Mouse (Mus musculus) erythroblast, adult 5-6 weeks (primary cell): ENCODE results near the gene Znrd1as. TPM values are rescaled to one million over a fixed set of nuclear protein-coding genes. Genes with fewer than 3 reads are reported as not detected.
"Not testable (repeated sequence)": the region's sequence is repeated elsewhere in the genome, so short reads cannot be mapped to it uniquely, and the experiment has no call there.

Experiments used
- ATAC-seq: replicated peaks from 2 replicates; pipeline ENCODE4 v1.8.0; 2016; ENCODE audit warnings: moderate number of reproducible peaks, mild to moderate bottlenecking, moderate TSS enrichment, inconsistent platforms; ENCODE audit not compliant: poor library complexity, low FRiP score, severe bottlenecking
- total RNA-seq, 2 experiments: library from RNA; stranded (forward) in 1 of 2; stranded (reverse) in 1 of 2; fragments of 150-400 nt in 1 of 2; fragments of 200-764, 138-1000 nt in 1 of 2; gene quantifications; 2 replicates each; pipeline versions ENCODE4 v1.2.3 to v1.2.4; 2015 to 2017; ENCODE audit warnings: low replicate concordance in 2 of 2

Znrd1as gene
- total RNA-seq, 2 experiments from 2014 or later: 0.51 TPM; not detected in 1

DNA sequence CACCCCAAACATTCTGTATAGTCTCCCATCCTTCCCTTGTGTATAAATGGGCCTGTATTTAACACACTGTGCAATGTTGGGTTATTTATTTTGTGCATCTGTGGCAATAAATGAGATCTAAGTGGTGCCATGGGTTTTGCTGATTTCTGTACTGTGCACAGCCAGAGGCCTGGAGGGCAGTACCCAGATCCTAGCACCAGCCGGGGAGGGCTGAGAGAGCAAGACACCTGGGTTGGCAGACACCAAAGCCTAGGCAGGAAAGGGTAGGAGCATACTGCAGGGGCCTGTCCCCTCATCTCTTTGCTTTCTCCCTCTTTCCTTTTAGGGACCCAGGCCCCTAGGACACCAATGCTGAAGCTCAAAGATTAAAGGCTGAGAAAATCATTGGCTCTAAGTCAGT, 10.1 kb upstream of the Znrd1as start:
- ATAC-seq: no peak

DNA sequence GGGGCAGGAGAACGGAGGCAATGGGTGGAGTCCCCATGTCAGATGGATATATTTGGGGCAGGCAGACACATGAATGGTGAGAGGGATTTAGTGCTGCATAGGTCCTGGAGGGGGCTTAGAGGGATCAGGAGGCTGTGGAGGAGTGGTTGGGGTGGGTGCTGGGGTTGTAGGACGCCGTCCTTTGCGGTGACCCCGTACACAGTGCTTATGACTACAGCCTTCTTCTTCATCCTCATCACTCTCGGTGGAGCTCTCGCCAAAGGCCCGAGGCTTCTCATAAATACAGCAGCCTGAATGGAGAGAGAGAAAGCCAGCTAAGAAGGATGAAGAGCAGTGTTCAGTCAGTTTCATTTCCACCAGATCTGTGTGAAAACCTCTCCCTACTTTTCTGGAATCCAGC, 9.1 kb upstream of the Znrd1as start:
- no peak for ATAC-seq

DNA sequence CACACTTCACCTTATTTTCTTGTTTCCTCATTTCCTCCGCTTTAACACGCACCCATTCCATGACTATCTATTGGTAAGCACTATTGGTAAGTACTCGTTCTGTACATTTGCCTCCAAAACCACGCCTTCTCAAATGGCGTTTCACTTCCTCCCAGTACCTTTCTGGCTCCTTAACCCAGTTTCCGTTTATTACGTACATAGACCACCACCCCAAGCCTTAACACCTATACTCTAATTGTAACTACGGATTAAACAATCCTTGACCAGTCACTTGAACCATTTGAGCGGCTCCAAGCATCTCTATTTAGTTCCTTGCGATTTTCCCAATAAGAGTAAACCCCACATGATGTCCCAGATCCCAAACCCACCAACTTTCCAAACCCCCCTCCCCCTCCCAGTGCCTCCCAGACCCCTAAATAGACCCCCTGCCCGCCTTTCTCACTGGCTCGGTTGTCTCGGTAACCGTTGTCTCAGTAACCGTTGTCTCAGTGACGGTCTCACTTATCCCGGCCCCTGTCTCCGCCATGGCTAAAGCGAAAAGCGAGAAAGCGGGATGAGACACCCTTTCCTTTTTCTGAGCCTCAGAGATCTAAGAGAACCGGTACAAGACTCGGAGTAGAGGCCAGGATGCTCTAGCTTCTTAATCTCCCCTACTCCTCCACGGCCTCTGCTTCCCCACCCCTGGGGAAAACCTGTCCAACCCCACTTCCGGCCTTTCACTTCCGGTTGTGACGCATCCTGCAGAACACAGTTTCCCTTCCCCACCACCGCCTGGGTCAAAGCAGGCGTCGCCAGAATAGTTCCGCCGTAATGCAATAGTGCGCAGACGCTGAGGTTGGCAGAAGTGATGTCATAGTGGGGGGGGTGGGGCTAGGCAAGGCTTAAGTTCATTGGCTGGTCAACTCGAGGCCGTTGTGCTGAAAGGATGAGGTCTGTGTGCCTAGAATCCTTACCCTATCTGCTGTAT, 7.1 kb upstream of the Znrd1as start, which contains the start of gene Ppp1r11:
Gene Ppp1r11 (minus strand): TSS at position 761 of the 967 bp plus-strand sequence.
- ATAC-seq: peak; percentile 99

DNA sequence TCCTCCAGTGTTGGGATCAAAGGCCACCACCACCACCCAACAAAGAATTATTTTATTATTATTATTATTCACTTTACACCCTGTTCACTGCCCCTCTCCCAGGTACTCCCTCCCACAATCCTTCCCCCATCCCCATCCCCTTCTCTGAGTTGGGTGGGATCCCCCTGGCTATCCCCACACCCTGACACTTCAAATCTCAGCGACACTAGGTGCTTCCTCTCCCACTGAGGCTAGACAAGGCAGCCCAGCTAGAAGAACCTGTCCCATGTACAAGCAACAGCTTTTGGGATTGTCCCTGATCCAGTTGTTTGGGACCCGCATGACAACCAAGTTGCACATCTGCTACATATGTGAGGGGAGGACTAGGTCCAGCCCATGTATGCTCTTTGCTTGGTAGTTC, 5.8 kb upstream of the Znrd1as start:
- ATAC-seq: no peak

DNA sequence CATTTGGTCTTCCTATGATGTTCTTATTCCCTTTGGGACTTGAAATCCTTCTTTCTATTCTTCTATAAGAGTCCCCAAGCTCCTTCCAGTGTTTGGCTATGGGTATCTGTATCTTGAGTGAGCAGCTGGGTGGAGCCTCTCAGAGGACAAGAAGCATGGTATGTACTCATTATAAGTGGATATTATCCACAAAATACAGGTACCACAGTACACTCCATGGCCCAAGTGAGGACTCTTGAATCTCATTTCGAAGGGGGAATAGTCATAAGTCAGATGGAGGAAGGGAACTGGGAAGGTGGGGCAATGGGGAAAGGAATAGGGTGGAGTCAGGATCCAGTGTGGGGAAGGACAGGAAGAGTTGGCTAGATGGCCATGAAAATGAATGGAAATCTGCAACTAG, 5.3 kb upstream of the Znrd1as start:
- no peak for ATAC-seq

DNA sequence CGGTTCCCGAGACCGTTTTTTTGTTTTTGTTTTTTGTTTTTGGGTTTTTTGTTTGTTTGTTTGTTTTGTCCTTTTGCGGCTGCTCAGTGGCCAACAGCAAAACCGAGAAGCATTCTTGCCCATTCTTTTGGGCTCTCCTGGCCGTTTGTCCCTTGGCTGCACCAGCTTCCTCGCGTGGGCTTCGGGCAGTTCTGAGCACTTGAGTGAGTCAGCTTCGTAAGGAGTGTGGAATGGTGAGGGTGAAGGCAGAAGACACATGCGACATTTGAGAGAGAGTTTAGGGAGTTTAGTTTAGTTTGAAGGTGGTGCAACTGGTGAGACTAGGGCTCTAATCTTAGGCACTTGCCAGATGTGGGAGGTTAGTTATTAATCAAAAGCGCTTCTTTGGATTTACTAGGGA, 492 bp downstream of the Znrd1as start:
- ATAC-seq: no peak

DNA sequence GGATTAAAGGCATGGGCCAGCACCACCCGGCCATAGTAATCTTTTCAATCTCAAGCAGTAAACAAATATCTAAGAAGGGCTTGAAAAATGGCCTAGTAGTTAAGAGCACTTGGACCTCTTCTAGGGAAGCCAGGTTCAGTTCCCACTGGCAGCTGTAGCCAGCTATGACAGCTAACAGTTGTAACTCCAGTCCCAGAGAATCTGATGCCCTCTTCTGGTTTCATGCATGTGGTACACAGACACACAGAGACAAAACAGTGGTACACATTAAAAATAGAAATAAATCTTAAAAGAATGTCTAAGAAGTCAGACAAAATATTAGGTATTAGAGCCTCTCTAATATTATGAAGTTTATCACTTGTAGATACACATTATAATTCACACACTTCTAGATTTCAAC, 2.7 kb downstream of the Znrd1as start:
- ATAC-seq: no peak

DNA sequence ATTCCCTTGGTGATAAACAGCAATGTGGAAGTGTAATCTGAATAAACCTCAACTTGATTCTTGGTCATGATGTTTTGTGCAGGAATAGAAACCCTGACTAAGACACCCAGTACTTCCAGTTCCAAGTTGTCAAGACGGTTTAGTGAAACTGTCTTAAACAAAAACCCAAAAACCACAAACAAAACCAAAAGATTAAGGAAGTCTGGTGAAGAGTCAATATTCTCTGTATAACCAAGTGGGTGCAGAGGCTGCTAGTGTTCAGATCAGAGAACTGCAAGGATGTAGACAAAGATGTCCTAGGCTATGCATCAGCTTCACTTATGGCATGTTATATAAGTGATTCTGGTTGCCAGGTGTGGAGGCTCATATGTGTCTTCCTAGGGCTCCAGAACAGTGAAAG, 8.5 kb downstream of the Znrd1as start:
- no peak for ATAC-seq

DNA sequence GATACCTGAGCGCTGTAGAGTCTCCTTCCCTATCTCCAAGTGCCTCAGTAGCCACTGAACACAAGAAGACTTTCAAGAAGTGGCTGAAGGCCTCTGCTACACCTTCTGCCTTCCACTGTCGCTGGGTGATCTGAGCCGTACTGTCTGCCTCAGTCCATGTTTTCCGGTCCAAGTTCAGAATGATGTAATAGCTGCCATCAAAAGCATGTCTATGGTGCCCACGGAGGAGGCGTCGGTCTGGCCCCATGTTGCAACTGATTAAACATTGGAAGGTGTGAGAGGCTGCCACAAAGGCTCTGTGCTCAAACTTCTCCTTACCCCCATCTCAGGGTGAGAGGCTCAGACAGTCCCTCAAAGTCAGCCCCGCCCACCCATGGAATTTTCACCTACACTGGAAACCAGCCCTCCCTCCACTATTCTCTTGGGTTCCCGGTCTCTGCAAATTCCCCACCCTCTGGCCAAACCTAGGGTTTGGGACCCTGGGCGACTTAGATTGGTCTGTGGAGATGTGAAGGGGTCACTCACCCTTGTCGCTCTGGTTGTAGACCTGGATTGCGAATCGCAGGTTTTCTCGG, 12.0 kb downstream of the Znrd1as start:
- no peak for ATAC-seq

DNA sequence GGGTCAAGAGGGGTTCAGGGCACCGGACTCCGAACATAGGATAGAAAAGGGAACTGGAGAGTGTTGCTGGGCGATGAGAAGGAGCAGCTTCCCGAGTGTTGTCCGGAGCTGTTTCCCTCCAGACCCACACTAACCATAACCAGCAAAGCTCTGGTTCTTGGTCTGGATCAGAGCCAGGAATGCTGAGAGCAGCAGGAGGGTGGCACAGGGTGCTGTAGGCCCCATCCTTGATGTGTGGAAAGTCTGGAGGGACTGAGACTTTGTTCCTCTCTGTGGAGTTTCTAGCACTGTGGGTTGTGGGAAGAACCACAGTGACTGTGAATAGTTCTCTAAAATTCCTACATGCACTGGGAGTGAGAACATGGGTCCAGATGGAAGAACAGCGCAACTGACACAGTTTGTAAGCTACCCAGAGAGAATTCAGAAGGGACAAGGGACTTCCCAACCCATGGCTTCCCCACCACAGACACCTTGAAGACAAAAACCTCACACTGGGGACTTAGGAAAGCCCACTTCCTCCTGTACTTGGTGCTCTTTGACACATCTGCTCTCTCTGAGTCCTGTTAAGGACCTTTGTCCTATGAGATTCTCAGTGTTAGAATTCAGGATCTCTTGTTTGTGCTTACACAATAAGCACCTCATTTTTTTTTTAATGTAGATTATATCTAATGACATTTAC, 12.9 kb downstream of the Znrd1as start:
- ATAC-seq: no peak

DNA sequence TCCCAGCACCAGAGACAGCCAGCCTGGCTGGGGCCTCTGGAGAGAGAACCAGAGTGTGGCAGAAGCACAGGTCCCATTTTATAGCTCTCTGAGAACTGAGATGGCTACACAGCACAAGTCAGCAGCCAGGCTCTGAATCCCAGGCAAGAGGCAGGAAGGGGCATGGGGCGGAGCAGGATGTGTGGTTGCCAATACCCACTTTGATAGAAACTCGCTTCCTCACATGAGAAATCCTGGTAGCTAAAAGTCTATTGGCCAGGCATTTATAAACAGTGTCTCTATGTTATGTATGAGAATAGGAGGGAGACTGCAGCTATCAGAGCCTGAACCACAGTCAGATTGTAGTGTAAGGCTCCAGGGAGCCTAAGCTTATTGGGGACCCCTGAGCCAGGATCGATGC, 14.4 kb downstream of the Znrd1as start:
- no peak for ATAC-seq

DNA sequence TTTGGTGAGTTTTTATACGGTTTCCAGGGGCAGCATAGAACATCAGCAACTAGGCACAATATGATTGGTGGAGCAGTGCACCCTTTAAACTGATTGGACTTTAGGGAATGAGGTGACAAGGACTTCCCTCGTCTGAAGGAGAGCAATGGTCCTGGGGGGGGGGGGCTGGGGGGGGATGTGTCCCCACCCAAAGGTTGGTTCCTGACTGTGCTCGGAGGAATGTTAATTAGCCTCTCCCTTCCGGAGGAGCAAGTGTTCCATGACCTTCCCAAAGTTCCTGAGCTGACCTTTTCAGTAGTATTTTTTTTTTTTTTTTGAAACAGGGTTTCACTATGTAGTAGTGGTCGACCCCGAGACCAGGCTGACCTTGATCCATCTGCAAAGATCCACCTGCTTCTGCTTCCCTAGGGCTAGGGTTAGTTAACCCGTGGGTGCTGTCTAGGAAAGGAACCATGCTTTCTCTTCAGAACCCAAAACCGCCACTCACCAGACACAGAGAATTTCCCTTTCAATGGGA, 14.9 kb downstream of the Znrd1as start:
- no peak for ATAC-seq

DNA sequence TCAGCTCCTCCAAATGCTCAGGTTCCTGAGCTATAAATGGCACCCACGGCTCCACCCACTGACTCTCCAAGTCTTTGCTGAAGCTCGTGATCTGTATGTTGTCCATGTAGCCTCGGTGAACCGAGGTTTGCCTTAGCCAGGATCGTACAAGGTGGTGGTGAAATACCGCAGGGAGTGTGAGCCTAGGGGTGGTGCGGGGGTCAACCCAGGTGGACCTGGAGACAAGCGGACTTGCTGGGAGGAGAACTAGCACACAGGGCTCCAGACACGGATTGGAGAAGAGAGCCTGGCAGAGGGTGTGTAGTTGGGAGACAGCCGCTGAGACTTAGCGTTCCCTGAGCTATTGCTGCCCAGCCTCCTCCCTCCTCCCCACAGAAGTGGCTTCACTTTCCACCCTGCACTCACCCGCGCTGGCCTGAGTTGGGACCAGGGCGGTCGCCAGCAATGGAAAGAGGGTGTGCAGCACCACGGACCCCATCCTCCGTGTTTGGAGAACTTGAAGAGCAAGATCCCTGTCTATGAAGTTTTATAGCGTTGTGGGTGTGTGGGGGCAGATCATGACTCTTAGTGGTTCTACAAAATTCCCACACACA, 22.9 kb downstream of the Znrd1as start, which contains the start of gene 2410137M14Rik:
Gene 2410137M14Rik (minus strand): TSS at position 17 of the 593 bp plus-strand sequence.
- ATAC-seq: no peak

DNA sequence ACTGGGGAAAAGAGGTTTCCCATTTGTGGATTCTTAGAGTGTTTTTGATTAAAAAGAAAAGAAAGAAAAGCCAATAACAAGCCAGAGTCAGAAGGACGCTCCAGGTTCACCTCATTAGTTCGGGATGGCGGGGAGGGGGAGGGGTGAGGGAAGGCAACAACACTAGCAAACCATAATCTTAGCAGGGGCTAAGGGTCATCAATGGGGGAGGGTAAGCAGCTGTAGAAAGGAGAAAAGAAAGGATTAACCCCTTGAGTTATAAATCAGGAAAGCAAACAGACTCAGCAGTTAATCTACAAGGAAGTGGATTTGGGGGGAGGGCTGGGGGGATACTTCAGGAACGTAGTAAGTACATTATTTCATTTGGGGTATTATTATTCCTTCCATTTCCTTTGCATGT, 23.5 kb downstream of the Znrd1as start:
- no peak for ATAC-seq

DNA sequence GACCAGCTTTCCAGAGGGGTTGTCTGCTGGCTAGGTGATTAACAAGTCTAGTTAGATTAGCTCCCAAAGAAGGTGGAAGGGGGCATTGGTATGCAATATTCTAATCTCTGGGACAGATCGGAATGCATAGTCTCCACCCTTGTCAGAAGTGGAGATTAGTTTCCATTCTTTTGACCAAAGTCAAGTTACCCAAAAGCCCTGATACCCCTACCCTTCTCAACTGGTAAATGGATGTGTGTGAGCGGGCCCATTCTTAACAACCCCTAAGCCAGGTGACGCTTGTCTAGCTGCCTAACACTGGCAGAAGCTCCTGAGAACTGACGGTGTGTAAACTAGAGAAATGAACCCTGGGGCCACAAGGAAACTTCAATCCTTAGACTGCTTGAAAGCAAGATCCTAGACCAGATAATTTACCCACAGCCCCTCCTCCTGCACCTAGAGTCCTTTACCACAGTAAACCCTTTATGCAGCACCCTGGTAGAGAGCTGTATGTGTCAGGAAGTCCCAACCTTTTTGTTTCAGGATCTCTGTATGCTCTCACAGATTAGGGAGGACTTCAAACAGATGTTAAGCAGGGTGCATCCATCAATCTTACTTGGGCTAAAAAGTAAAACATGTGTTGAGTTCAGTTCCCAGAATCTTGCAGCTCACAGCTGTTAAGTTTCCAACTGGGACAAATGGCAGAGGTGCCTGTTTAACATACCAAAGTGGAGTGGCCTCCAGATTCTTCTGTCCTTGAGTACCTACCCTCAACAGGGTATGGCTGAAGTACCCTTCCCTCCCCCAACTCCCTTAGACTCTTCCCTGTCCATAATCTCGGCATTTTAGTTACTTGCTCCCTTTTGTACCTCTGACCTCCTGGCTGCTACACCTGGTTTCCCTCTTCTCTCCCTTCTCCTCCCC, 24.1 kb downstream of the Znrd1as start:
- ATAC-seq: no peak

DNA sequence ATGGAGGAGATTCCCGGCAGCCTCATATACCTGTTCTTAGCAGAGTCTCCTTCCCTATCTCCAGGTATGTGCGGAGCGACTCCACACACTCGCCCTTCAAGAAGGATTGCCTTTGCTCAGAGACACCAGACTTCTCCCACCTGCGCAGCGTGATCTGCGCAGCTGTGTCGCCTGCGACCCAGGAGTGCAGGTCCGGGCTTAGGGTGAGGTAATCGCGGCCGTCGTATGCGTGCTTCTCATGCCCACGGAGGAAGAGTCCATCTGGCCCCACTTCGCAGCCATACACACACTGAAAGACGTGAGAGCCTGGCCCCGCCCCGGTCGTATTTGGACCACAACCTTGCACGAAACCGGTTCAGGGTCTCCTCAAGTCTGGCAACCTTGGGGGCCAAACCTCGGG, 30.1 kb downstream of the Znrd1as start:
- ATAC-seq: no peak

DNA sequence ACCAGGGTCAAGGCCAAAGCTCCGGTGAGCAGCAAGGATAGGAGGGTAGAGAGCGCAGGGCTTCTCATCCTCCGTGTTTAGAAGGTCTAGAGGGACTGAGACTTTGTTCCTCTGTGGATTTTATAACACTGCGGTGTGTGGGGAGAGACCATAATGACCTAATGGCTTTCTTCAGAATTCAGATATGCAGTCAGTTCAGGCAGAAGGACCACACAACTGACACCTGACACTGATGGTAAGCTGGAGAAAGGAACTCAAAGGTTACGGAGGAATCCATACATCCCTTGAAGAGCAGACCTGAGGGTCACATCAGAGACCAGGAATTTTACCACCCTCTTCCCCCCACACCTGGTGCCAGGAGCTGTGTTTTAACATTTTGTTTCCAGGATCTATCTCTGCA, 31.0 kb downstream of the Znrd1as start, which contains the start of gene H2-M5:
Gene H2-M5 (minus strand): TSS at position 101 of the 400 bp plus-strand sequence.
- no peak for ATAC-seq

DNA sequence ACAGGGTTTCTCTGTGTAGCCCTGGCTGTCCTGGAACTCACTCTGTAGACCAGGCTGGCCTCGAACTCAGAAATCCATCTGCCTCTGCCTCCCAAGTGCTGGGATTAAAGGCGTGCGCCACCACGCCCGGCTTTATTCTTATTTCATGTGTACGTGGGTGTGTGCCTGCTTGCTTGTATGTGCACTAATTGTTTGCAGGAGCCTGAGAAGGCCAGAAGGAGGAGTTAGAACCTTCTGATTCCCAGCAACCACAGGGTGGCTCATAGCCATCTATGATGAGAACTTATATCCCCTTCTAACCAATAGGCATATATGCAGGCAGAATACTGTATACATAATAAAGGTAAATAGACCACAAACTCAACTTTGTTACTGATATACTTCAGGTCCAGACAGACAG, 32.2 kb downstream of the Znrd1as start:
- ATAC-seq: not testable (repeated sequence)
